Mouse (Mus musculus): Measurements from ENCODE around the gene Kif3a.

Kif3a gene

GRCm38 (mm10) chr11:53651441-53651840 is 84.3 kb downstream of the Kif3a start:
- no peak for DNase-seq (ENCODE audit: low spot score)
